Mouse (Mus musculus) embryonic stem cell, embryonic (primary cell): Measurements from ENCODE around the gene Atp2a1.

ENCODE experiments used
- CTCF ChIA-PET, 4 experiments: fragments of 300-600 bp in 2 of 4; fragments of 350-600 bp in 2 of 4; sonication (Branson Sonifier 250); formaldehyde crosslinking; loops; one replicate each; lab custom pipeline; 2022; ENCODE audit warnings: inconsistent platforms in 2 of 4; lab: Charles Lee
- POLR2A ChIA-PET, 4 experiments: fragments of 300-600 bp in 2 of 4; fragments of 350-600 bp in 2 of 4; sonication (Branson Sonifier 250); formaldehyde crosslinking; loops; one replicate each; lab custom pipeline; 2022; ENCODE audit warnings: antibody characterized with exemption in 4 of 4, inconsistent platforms in 1 of 4; lab: Charles Lee

Atp2a1 gene

GRCm38 (mm10) chr7:126463004-126463403, at the start of gene Atp2a1:
TSS of gene Atp2a1 (minus strand) at chr7:126463108.
- ChIA-PET POLR2A (interaction anchor here in 3 of 4 experiments (0.5 to 7.6 kb wide), 10 partner anchors 10 to 83 kb away, joined by 3 to 62 read pairs (median 4); partner anchors contain the start of gene Sh2b1 (in 3 of the 3)), CTCF (no interaction called here)

DNA sequence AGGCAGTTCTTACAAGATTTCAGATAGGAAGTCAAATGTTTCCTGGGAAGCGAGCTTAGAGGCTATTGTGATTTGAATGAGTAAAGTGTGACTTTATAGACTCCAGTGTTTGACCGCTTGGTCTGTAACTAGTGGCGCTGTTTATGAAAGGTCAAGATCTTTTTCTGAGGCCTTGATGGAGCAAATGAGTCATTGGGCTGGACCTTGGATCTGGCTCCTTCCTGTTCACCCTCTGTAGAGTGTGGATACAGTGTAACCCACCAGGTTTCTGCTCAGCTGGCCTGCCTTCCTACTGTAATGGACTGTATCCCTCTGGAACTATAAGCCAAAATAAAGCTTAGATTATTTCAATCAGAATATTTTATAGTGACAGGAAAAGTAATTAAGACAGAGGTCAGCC, 48.4 kb upstream of the Atp2a1 start:
- POLR2A ChIA-PET = interaction anchor here in 3 of 4 experiments (0.6 to 2.8 kb wide), 10 partner anchors 9 to 762 kb away, joined by 3 to 12 read pairs (median 5); partner anchors contain the start of gene Sh2b1 (in 1 of the 3)
- CTCF ChIA-PET = interaction anchor here in 1 of 4 experiments (1.1 kb wide), 1 partner anchor 66 kb away, joined by 5 read pairs; no protein-coding TSS in a partner anchor

- ChIA-PET CTCF (interaction anchor here in 2 of 4 experiments (0.6 to 0.9 kb wide), 4 partner anchors 32 to 865 kb away, joined by 3 to 4 read pairs (median 3); partner anchors contain the start of gene Sh2b1 (in 1 of the 2)), POLR2A (interaction anchor here (0.6 to 4.1 kb wide), 13 partner anchors 9 to 1147 kb away, joined by 3 to 37 read pairs (median 4); partner anchors contain the start of genes Sh2b1 (in 1 of the 4) and Tufm (in 1 of the 4))
These were observed 44.3 kb upstream of the Atp2a1 start for GRCm38 (mm10) chr7:126507126-126507778.

- ChIA-PET CTCF (interaction anchor here in 3 of 4 experiments (0.6 to 1.3 kb wide), 4 partner anchors 23 to 105 kb away, joined by 3 to 12 read pairs (median 4); no protein-coding TSS in a partner anchor), POLR2A (interaction anchor here (0.6 to 4.1 kb wide), 32 partner anchors 8 to 1358 kb away, joined by 3 to 37 read pairs (median 4); partner anchors contain the start of genes Sh2b1 (in 2 of the 4), Eif3c (in 1 of the 4) and Tufm (in 1 of the 4))
These were observed 42.0 kb upstream of the Atp2a1 start for GRCm38 (mm10) chr7:126504913-126505312.

- CTCF ChIA-PET = no interaction called here
- POLR2A ChIA-PET = interaction anchor here (0.5 to 13.6 kb wide), 27 partner anchors 8 to 710 kb away, joined by 3 to 482 read pairs (median 10); partner anchors contain the start of genes Tufm (in 2 of the 4), Apobr (in 1 of the 4), Maz (in 1 of the 4) and Sh2b1 (in 1 of the 4)
These were observed 40.5 kb upstream of the Atp2a1 start, which contains the start of gene Atxn2l for GRCm38 (mm10) chr7:126503273-126503878. TSS of gene Atxn2l (minus strand) at chr7:126503437.

GRCm38 (mm10) chr7:126502751-126503150, 39.8 kb upstream of the Atp2a1 start:
- POLR2A ChIA-PET = interaction anchor here (0.6 to 13.6 kb wide), 122 partner anchors 9 to 968 kb away, joined by 3 to 482 read pairs (median 4); partner anchors contain the start of genes Sh2b1 (in 4 of the 4), Tufm (in 4 of the 4), Sbk1 (in 3 of the 4) and Spns1 (in 3 of the 4)

GRCm38 (mm10) chr7:126502023-126502741, 39.3 kb upstream of the Atp2a1 start:
- CTCF ChIA-PET = interaction anchor here in 2 of 4 experiments (0.6 to 1.8 kb wide), 15 partner anchors 10 to 713 kb away, joined by 3 to 9 read pairs (median 4); partner anchors contain the start of gene Sh2b1 (in 2 of the 2)

More at GRCm38 (mm10) chr7:126502751-126503150, 39.8 kb upstream of the Atp2a1 start:
- CTCF ChIA-PET = interaction anchor here in 2 of 4 experiments (0.6 to 1.8 kb wide), 11 partner anchors 11 to 713 kb away, joined by 3 to 9 read pairs (median 5); partner anchors contain the start of gene Sh2b1 (in 1 of the 2)

DNA sequence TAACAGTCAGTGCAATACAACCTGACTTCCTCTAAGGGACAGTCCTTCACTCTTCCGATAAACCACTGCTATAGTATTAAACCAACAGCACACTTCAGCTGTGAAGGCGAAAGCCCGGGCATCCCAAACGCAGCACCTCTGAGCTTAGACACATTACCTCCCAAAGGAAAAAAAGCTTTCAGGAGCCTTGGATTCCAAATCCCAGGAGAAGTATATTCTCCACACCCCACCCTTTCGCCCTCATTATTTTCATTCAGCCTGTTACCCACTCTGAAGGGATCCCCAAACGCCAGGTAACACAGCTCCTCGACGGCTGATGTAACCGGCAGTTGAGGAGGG, 38.7 kb upstream of the Atp2a1 start:
- ChIA-PET POLR2A (interaction anchor here (0.6 to 13.6 kb wide), 102 partner anchors 9 to 526 kb away, joined by 3 to 482 read pairs (median 5); partner anchors contain the start of genes Sh2b1 (in 4 of the 4), Tufm (in 3 of the 4), Apobr (in 2 of the 4) and Eif3c (in 2 of the 4)), CTCF (interaction anchor here in 2 of 4 experiments (0.6 to 1.8 kb wide), 9 partner anchors 13 to 404 kb away, joined by 3 to 6 read pairs (median 4); partner anchors contain the start of gene Sh2b1 (in 2 of the 2))

More at GRCm38 (mm10) chr7:126502023-126502741, 39.3 kb upstream of the Atp2a1 start:
- POLR2A ChIA-PET = interaction anchor here (0.5 to 13.6 kb wide), 148 partner anchors 9 to 1226 kb away, joined by 3 to 482 read pairs (median 4); partner anchors contain the start of genes Sh2b1 (in 4 of the 4), Tufm (in 4 of the 4), Sbk1 (in 3 of the 4) and Spns1 (in 3 of the 4)

- CTCF ChIA-PET = no interaction called here
These were observed 36.5 kb upstream of the Atp2a1 start for GRCm38 (mm10) chr7:126499416-126499815.

DNA sequence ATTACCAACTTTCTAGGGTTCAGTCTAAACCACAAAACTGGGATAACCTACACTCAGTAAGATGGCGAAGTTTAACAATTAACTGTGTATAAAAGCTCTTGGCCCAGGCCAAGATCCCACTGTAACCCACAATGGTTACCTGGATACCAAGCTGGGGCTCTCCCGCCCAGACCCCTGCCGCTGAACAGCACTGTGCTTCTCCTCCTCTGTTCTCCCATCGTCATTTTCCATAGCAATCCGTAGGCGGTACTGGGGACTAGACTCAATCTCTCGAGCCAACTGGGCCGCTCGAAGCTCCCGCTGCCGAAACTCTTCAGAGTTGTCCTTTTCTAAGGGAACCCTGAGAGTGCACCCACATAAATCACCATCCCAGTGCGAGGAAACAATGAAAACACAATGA, 35.1 kb upstream of the Atp2a1 start:
- ChIA-PET CTCF (interaction anchor here in 2 of 4 experiments (0.6 to 1.5 kb wide), 2 partner anchors 25 to 44 kb away, joined by 3 to 5 read pairs; no protein-coding TSS in a partner anchor), POLR2A (interaction anchor here (0.7 to 13.6 kb wide), 22 partner anchors 8 to 736 kb away, joined by 3 to 482 read pairs (median 4); partner anchors contain the start of genes Sh2b1 (in 2 of the 4), Tufm (in 2 of the 4) and Spns1 (in 1 of the 4))

More at GRCm38 (mm10) chr7:126499416-126499815, 36.5 kb upstream of the Atp2a1 start:
- POLR2A ChIA-PET = interaction anchor here in 3 of 4 experiments (1.1 to 13.6 kb wide), 8 partner anchors 8 to 56 kb away, joined by 3 to 482 read pairs (median 28); partner anchors contain the start of genes Tufm (in 2 of the 3) and Sh2b1 (in 1 of the 3)

DNA sequence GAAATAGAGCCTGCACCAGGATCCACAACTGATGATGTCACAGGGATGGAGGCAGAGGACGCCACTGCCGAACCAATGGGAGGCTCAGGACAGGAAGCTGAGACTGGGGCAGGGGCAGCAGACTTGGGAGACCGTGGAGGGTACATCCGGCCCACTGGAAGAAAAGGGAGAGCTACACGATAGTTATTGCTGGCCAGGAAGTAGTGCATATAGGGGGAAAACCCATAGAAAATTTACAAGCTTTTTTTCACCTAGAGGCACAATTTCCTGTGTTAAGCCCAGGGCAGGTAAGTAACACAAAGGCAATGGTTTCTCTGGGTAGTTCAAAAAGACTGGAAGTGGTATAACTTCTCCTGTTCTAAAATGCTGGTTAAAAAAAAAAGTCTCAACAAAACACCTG, 33.6 kb upstream of the Atp2a1 start:
- ChIA-PET POLR2A (interaction anchor here (0.7 to 13.6 kb wide), 13 partner anchors 9 to 110 kb away, joined by 3 to 482 read pairs (median 4); partner anchors contain the start of genes Tufm (in 3 of the 4) and Sh2b1 (in 2 of the 4)), CTCF (interaction anchor here in 1 of 4 experiments (1.5 kb wide), 1 partner anchor 97 kb away, joined by 4 read pairs; no protein-coding TSS in a partner anchor)

DNA sequence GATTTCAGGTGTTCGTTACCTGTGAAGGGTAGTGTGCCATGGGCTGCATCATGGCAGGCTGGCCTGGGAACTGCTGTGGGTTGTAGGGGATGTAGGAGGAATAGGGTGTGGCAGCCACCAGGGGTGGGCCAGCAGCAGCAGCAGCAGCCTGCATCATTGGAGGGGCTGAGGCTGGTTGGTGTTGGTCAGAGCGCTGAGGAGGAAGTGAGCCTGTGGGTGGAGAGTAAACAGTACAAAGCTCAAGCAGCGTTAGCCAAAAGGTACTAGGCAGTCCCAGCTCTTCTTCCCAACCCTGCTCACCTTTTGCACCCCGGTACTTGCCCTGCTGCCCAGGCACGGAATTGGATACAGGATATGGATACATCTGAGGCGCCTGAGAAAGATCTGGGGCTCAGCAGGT, 31.2 kb upstream of the Atp2a1 start:
- ChIA-PET POLR2A (interaction anchor here in 3 of 4 experiments (0.9 to 15.9 kb wide), 16 partner anchors 2 to 85 kb away, joined by 3 to 482 read pairs (median 5); partner anchors contain the start of genes Eif3c (in 1 of the 3), Sh2b1 (in 1 of the 3) and Tufm (in 1 of the 3)), CTCF (interaction anchor here in 2 of 4 experiments (0.6 kb wide), 2 partner anchors 58 to 95 kb away, joined by 3 read pairs; no protein-coding TSS in a partner anchor)

DNA sequence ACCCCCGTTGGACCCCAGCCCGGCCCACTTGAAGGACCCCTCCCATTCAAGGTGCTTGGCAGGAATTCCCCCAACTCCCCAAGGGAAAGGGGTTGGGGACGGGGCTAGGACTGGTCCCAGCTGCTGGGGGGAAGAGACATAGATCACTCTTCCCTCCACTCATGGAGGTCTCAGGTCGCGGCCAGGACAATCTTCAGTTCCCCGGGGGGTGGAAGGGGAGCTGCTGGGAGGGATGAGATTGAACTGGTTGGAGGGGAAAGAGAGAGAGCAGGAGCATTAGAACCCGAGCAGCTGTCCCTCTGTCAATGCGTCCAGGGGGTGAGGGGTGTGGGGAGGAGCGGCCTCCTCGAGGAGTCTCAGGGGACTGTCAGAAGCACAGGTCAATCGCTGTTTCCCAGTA, 29.1 kb upstream of the Atp2a1 start:
- POLR2A ChIA-PET = interaction anchor here (0.9 to 15.9 kb wide), 18 partner anchors 4 to 145 kb away, joined by 3 to 482 read pairs (median 6); partner anchors contain the start of genes Sh2b1 (in 2 of the 4), Spns1 (in 1 of the 4) and Tufm (in 1 of the 4)
- CTCF ChIA-PET = interaction anchor here in 3 of 4 experiments (0.6 to 0.9 kb wide), 3 partner anchors 10 to 85 kb away, joined by 3 read pairs; no protein-coding TSS in a partner anchor

GRCm38 (mm10) chr7:126491005-126491404, 28.1 kb upstream of the Atp2a1 start:
- POLR2A ChIA-PET = interaction anchor here (0.6 to 15.9 kb wide), 19 partner anchors 4 to 318 kb away, joined by 3 to 482 read pairs (median 8); partner anchors contain the start of genes Sh2b1 (in 2 of the 4), Eif3c (in 1 of the 4) and Tufm (in 1 of the 4)

GRCm38 (mm10) chr7:126487617-126488385, 24.9 kb upstream of the Atp2a1 start:
- CTCF ChIA-PET = interaction anchor here in 2 of 4 experiments (0.9 to 2.0 kb wide), 4 partner anchors 14 to 111 kb away, joined by 3 to 6 read pairs (median 4); partner anchors contain the start of gene Spns1 (in 1 of the 2)
- POLR2A ChIA-PET = interaction anchor here (0.6 to 15.9 kb wide), 20 partner anchors 8 to 208 kb away, joined by 3 to 482 read pairs (median 8); partner anchors contain the start of genes Sh2b1 (in 3 of the 4) and Eif3c (in 1 of the 4)

More at GRCm38 (mm10) chr7:126491005-126491404, 28.1 kb upstream of the Atp2a1 start:
- CTCF ChIA-PET = interaction anchor here in 2 of 4 experiments (1.0 to 1.5 kb wide), 2 partner anchors 11 to 37 kb away, joined by 3 read pairs; no protein-coding TSS in a partner anchor
